Mouse (Mus musculus) c-Kit-positive CD71-positive TER-119-negative erythroid progenitor cells, embryonic 14.5 days (primary cell): Measurements from ENCODE around the gene Ctnna2.

Experiments used
- DNase-seq: peaks from one replicate; pipeline ENCODE4 v3.0.0-alpha.2; 2013; ENCODE audit warnings: low read depth

Gene Ctnna2

GRCm38 (mm10) chr6:77582568-77582967 is 396.9 kb downstream of the Ctnna2 start:
- DNase-seq, result no peak

- DNase-seq, result no peak
These were observed 398.6 kb downstream of the Ctnna2 start for GRCm38 (mm10) chr6:77580926-77581325.

- DNase-seq, result no peak
These were observed 400.9 kb downstream of the Ctnna2 start for GRCm38 (mm10) chr6:77578612-77579011.

- no peak for DNase-seq
These were observed 401.9 kb downstream of the Ctnna2 start for GRCm38 (mm10) chr6:77577585-77577984.

GRCm38 (mm10) chr6:77572614-77573013 is 406.9 kb downstream of the Ctnna2 start:
- DNase-seq, result no peak

- DNase-seq, result no peak
These were observed 409.6 kb downstream of the Ctnna2 start for GRCm38 (mm10) chr6:77569851-77570250.

- no peak for DNase-seq
These were observed 423.3 kb downstream of the Ctnna2 start for GRCm38 (mm10) chr6:77556181-77556580.

GRCm38 (mm10) chr6:77537055-77537807 is 442.3 kb downstream of the Ctnna2 start:
- no peak for DNase-seq

GRCm38 (mm10) chr6:77527636-77528035 is 451.9 kb downstream of the Ctnna2 start:
- no peak for DNase-seq

- no peak for DNase-seq
These were observed 457.7 kb downstream of the Ctnna2 start for GRCm38 (mm10) chr6:77521836-77522235.

GRCm38 (mm10) chr6:77516515-77516914 is 463.0 kb downstream of the Ctnna2 start:
- DNase-seq, result no peak

- no peak for DNase-seq
These were observed 467.7 kb downstream of the Ctnna2 start for GRCm38 (mm10) chr6:77511805-77512204.

GRCm38 (mm10) chr6:77491721-77492120 is 487.8 kb downstream of the Ctnna2 start:
- no peak for DNase-seq

GRCm38 (mm10) chr6:77486658-77487057 is 492.8 kb downstream of the Ctnna2 start:
- no peak for DNase-seq

GRCm38 (mm10) chr6:77482081-77482480 is 497.4 kb downstream of the Ctnna2 start:
- no peak for DNase-seq

- no peak for DNase-seq
These were observed 504.1 kb downstream of the Ctnna2 start for GRCm38 (mm10) chr6:77475354-77475753.

GRCm38 (mm10) chr6:77473256-77473655 is 506.2 kb downstream of the Ctnna2 start:
- DNase-seq, result no peak

GRCm38 (mm10) chr6:77468058-77468457 is 511.4 kb downstream of the Ctnna2 start:
- no peak for DNase-seq

GRCm38 (mm10) chr6:77462737-77463136 is 516.8 kb downstream of the Ctnna2 start:
- DNase-seq, result no peak

GRCm38 (mm10) chr6:77457919-77458318 is 521.6 kb downstream of the Ctnna2 start:
- DNase-seq, result no peak

- DNase-seq, result no peak
These were observed 532.6 kb downstream of the Ctnna2 start for GRCm38 (mm10) chr6:77446861-77447260.

GRCm38 (mm10) chr6:77443906-77444305 is 535.6 kb downstream of the Ctnna2 start:
- no peak for DNase-seq

GRCm38 (mm10) chr6:77441051-77441450 is 538.4 kb downstream of the Ctnna2 start:
- no peak for DNase-seq

- no peak for DNase-seq
These were observed 549.1 kb downstream of the Ctnna2 start for GRCm38 (mm10) chr6:77430381-77430780.
